Mouse (Mus musculus) lung, postnatal 14 days (tissue): Measurements from ENCODE around the gene Mrgprb2.

ENCODE experiments used
- DNase-seq: peaks from one replicate; pipeline ENCODE4 v3.0.0; 2021

Gene Mrgprb2

DNA sequence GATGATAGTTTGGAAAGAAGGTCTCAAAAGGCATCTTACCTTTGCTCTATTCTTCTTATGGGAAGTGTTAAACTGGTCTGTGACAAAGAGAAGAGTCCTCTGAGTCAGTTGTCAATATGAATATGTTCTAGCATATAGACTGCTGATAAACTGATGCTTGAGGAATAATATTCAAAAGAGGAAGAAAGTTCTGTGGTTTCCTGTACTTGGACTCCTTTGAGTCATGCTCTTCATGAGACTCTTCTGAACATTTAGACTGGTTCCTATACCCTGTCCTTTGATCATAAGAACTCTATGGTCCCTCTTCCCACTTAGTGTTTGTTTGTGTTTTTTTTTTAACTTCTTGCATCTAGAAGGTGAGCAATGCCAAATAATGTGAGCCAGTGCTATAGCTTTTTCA is at the start of gene Mrgprb2:
Gene Mrgprb2, minus strand, starts transcription at position 101 of the 400 bp plus-strand sequence.
- no peak for DNase-seq
